Mouse (Mus musculus) stomach, embryonic 14.5 days (tissue): ENCODE data around the gene Dhx30. TPM values are rescaled to one million over a fixed set of nuclear protein-coding genes. Genes with fewer than 3 reads are reported as not detected.
"Not testable (repeated sequence)": the region's sequence is repeated elsewhere in the genome, so short reads cannot be mapped to it uniquely, and the experiment has no call there.

Source experiments
- ATAC-seq: fragments of 200-750 bp; cut with Nextera tagmentation; 2 replicates; pipeline ENCODE4 v1.8.0; 2017; ENCODE audit warnings: low read depth, moderate TSS enrichment; ENCODE audit not compliant: insufficient number of reproducible peaks, insufficient read depth, low FRiP score
- H3K27ac ChIP-seq: fragments of 300-500 bp; sonication (generic); 2 replicates; pipeline ENCODE4 v1.5.1; 2014; ENCODE audit warnings: mild to moderate bottlenecking, low read length, moderate library complexity, mixed read lengths
- H3K27me3 ChIP-seq: fragments of 300-500 bp; sonication (generic); 2 replicates; pipeline ENCODE4 v1.6.1; 2014; ENCODE audit warnings: low read length, control low read depth, mixed read lengths; ENCODE audit not compliant: control insufficient read depth, insufficient read depth
- H3K36me3 ChIP-seq: fragments of 300-500 bp; sonication (generic); 2 replicates; pipeline ENCODE4 v1.6.1; 2014; ENCODE audit warnings: mild to moderate bottlenecking, control low read depth, low read length, moderate library complexity, mixed read lengths; ENCODE audit not compliant: control insufficient read depth, insufficient read depth
- H3K4me1 ChIP-seq: fragments of 300-500 bp; sonication (generic); 2 replicates; pipeline ENCODE4 v1.6.1; 2014; ENCODE audit warnings: low read length, control low read depth, mixed read lengths; ENCODE audit not compliant: control insufficient read depth, insufficient read depth
- H3K4me2 ChIP-seq: fragments of 300-500 bp; sonication (generic); replicated peaks from 2 replicates; pipeline ENCODE4 v1.6.1; 2014; ENCODE audit warnings: low read depth, low read length, control low read depth
- H3K4me3 ChIP-seq: fragments of 300-500 bp; sonication (generic); 2 replicates; pipeline ENCODE4 v1.5.1; 2014; ENCODE audit warnings: low read depth, low read length, control low read depth
- H3K9ac ChIP-seq: fragments of 300-500 bp; sonication (generic); replicated peaks from 2 replicates; pipeline ENCODE4 v1.6.1; 2014; ENCODE audit warnings: low read depth, mild to moderate bottlenecking, control low read depth, low read length, moderate library complexity, mixed read lengths
- H3K9me3 ChIP-seq: fragments of 300-500 bp; sonication (generic); 2 replicates; pipeline ENCODE4 v1.6.1; 2016; ENCODE audit warnings: low read depth, low read length, control low read depth; ENCODE audit not compliant: control insufficient read depth
- WGBS: fragments of 180-500 bp; shearing (Covaris S2); extraction: QIAGEN DNeasy Blood & Tissue Kit; methylation state at CpG from one replicate; pipeline ENCODE4 v1.1.7; 2014; 5-methylcytosine and 5-hydroxymethylcytosine counted together
- polyA plus RNA-seq: library from polyadenylated mRNA; unstranded; fragments of >200 nt; fragmentation: Nextera tagmentation; extraction: Ambion mirVana; gene quantifications from 2 replicates; pipeline ENCODE4 v1.2.1, GENCODE M21; 2014

The Dhx30 gene
- polyA plus RNA-seq, 1 experiment from 2014 or later, result 123 TPM

DNA sequence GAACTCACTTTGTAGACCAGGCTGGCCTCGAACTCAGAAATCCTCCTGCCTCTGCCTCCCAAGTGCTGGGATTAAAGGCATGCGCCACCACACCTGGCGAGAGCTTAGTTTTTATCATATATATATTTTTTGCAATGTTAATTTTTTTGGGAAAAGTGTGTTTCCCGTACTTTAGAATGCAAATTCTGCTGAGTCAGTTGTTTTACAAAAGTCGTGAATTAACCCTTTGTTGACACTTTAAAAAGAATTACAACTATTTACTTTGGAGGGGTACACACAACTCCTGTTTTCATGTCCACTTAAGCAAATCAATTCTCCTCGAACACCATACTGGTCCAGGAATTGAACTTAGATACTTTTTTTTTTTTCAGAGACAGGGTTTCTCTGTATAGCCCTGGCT is 15.3 kb upstream of the Dhx30 start:
- H3K9ac ChIP-seq, result peak overlapping the region; percentile 94; the same call in 1 of the 2 replicates
- H3K27ac ChIP-seq, result no peak overlapping the region

DNA sequence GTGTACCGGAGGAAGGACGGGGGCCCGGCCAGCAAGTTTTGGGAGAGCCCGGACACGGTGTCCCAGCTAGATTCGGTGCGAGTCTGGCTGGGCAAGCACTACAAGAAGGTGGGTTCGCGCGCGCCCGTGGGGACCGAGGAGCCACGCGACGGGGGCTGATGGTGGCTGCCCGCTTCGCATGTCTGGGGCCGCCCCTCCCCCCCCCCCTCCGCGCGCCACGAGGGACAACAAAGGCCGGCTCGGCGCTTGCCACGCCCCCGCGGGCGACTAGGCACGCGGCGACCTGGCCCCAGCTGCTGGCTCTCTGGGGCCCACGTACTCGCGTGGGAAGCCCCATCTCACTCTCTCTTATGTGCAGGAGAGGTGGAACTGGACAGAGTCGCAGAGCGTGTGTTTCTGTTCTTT is 14.6 kb upstream of the Dhx30 start:
- Histone ChIP-seq H3K4me3 (peak overlapping the region; percentile 87), H3K9ac (peak overlapping the region; percentile 94), H3K9me3 (no peaks in the 10 kb centered on the region), H3K27me3 (no peaks in the 10 kb centered on the region), H3K27ac (peak overlapping the region; percentile 88), H3K4me1 (peaks cover 8% of the 10 kb centered on the region; the same call in 1 of the 2 replicates), H3K4me2 (peak overlapping the region; percentile 50), H3K36me3 (peaks cover 23% of the 10 kb centered on the region)
- under 1% methylated on average over 22 of the region's 38 CpGs for WGBS
- ATAC-seq, result peak; percentile 54

More for the DNA sequence above, 15.3 kb upstream of the Dhx30 start:
- H3K36me3 ChIP-seq, result peaks cover 24% of the 10 kb centered on the region
- ATAC-seq, result no peak
- 47% methylated on average over 6 of the region's 6 CpGs for WGBS
- H3K4me1 ChIP-seq, result peaks cover 8% of the 10 kb centered on the region; the same call in 1 of the 2 replicates
- peak overlapping the region; percentile 50 for H3K4me2 ChIP-seq
- no peaks in the 10 kb centered on the region for H3K27me3 ChIP-seq
- peak overlapping the region; percentile 87 for H3K4me3 ChIP-seq
- no peaks in the 10 kb centered on the region for H3K9me3 ChIP-seq

DNA sequence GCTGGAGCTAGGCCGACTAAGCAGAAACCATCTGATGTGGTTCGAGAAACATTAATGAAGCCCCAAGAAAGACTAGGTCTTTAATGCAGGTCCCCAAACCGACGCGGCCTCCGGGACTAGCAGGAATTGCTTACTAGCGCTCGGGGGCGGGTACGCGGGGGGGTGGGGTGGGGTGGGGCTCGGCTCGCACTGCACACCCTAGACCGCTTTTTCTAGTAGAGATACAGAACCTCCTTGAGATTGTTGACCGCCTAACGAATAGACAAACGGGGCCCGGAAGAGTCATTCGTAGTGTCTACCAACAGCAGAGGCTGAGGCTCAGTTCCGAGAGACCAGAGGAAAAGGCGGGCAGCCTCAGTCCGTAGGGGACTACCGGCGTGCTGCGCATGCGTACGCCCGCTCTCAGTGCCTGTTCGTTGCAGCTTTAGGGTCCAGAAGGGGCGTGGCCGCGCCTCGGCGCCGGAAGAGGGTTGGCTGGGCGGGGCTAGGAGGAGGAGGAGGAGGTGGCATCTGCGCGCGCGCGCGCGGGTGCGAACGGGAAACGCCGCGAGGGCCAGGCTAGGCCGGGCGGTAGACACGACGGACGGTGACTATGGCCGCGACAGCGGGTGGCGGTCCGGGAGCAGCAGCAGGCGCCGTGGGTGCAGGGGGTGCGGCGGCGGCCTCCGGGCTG is 14.0 kb upstream of the Dhx30 start:
- H3K27ac ChIP-seq, result peak overlapping the region; percentile 88
- H3K9me3 ChIP-seq, result no peaks in the 10 kb centered on the region
- peaks cover 8% of the 10 kb centered on the region; the same call in 1 of the 2 replicates for H3K4me1 ChIP-seq
- no peaks in the 10 kb centered on the region for H3K27me3 ChIP-seq
- peak; percentile 97 for ATAC-seq
- under 1% methylated on average over 64 of the region's 64 CpGs for WGBS
- H3K36me3 ChIP-seq, result peaks cover 18% of the 10 kb centered on the region
- H3K4me2 ChIP-seq, result peak overlapping the region; percentile 67
- peak overlapping the region; percentile 87 for H3K4me3 ChIP-seq
- H3K9ac ChIP-seq, result peak overlapping the region; percentile 94

DNA sequence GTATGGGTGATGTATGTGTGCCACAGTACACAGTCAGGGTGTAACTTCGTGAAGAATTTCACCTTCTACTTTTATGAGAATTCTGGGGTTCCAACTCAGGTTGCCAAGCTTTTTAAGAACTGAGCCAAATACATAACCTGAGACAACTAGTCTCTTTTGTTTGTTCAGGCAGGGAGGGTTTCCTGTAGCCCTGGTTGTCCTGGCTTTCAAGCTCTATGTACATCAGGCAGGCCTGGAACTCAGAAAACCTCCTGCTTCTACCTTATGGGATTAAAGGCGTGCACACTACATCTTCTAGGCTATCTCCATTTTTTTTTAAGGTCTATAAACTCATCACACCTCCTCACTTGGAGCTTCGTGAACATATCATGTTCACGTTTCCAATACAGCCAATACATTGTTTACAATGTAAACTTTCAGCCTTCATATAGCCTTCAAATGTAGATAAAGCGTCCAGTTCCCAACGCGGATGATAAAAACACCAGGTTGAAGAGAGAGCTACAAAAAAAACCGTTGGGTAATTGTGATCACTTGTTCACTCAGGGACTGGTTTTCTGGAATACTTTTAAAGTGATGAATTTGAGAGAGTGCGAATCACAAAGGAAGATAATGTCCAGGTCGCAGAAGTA is 13.4 kb upstream of the Dhx30 start:
- peak overlapping the region; percentile 88 for H3K27ac ChIP-seq
- peak overlapping the region; percentile 67 for H3K4me2 ChIP-seq
- peaks cover 8% of the 10 kb centered on the region; the same call in 1 of the 2 replicates for H3K4me1 ChIP-seq
- H3K4me3 ChIP-seq, result peak overlapping the region; percentile 87
- H3K9me3 ChIP-seq, result no peaks in the 10 kb centered on the region
- peaks cover 11% of the 10 kb centered on the region for H3K36me3 ChIP-seq
- H3K9ac ChIP-seq, result peak overlapping the region; percentile 50
- H3K27me3 ChIP-seq, result no peaks in the 10 kb centered on the region
- 18% methylated on average over 10 of the region's 10 CpGs for WGBS
- ATAC-seq, result no peak

DNA sequence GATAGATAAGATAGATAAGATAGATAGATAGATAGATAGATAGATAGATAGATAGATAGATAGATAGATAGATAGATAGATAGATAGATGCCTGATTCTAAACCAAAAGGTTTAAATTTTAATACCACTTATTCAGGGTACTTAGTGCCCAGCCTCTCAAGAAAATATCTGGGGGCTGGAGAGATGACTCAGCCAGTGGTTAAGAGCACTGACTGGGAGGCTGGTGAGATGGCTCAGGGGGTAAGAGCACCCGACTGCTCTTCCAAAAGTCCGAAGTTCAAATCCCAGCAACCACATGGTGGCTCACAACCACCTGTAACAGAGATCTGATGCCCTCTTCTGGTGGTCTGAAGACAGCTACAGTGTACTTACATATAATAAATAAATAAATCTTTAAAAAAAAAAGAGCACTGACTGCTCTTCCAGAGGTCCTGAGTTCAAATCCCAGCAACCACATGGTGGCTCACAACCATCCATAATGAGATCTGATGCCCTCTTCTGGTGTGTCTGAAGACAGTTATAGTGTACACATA is 6.4 kb upstream of the Dhx30 start:
- not testable (repeated sequence) for H3K4me1 ChIP-seq, H3K4me2 ChIP-seq, H3K27me3 ChIP-seq, ATAC-seq, H3K27ac ChIP-seq, H3K36me3 ChIP-seq, H3K9me3 ChIP-seq, H3K4me3 ChIP-seq, H3K9ac ChIP-seq
- WGBS, result 51% methylated on average over 2 of the region's 2 CpGs

DNA sequence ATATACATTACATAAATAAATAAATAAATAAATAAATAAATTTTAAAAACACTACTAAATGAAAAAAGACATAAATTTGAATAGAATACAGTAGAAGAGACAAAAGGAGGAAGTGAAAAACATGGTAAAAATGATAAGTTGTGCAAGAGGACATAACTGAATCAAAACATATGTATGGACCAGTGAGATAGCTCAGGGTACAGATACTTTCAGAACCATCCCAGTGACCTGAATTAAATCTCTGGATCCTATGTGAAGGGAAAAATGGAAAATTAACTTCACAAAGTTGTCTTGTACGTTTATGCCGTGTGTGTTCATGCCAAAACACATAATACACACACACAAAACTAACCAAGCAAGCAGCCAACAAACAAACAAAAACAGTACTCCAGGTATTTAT is 5.7 kb upstream of the Dhx30 start:
- no peak for ATAC-seq
- no peak overlapping the region for H3K4me2 ChIP-seq
- no peaks in the 10 kb centered on the region for H3K9me3 ChIP-seq
- H3K36me3 ChIP-seq, result no peaks in the 10 kb centered on the region
- WGBS, result 77% methylated on average over 2 of the region's 2 CpGs
- peaks cover 5% of the 10 kb centered on the region; the same call in 1 of the 2 replicates for H3K4me1 ChIP-seq
- H3K27ac ChIP-seq, result no peak overlapping the region
- H3K4me3 ChIP-seq, result no peak overlapping the region
- no peaks in the 10 kb centered on the region for H3K27me3 ChIP-seq
- no peak overlapping the region for H3K9ac ChIP-seq

DNA sequence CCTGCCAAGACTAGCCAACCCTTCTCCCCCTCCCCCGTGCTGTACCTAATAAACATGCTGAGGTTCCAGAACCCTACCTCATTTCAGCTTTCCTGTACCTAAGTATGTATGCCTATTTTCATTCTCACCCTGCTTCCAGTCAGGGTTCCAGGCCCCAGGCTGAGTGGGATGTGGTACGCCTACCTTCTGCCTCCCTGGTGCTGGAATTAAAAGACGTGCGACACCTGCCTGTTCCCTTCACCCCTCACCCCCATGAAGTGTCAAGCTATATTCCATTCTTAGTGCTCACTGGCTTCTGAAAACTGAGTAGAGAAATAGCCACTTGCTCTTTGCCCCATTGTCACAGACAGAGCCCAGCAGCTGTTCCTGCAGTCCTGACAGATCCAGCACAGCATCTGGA is 3.8 kb upstream of the Dhx30 start:
- no peaks in the 10 kb centered on the region for H3K9me3 ChIP-seq
- no peak overlapping the region for H3K9ac ChIP-seq
- no peak overlapping the region for H3K4me2 ChIP-seq
- no peak for ATAC-seq
- 73% methylated on average over 4 of the region's 4 CpGs for WGBS
- H3K4me3 ChIP-seq, result no peak overlapping the region
- H3K36me3 ChIP-seq, result no peaks in the 10 kb centered on the region
- H3K4me1 ChIP-seq, result peaks cover 9% of the 10 kb centered on the region
- H3K27me3 ChIP-seq, result no peaks in the 10 kb centered on the region
- H3K27ac ChIP-seq, result no peak overlapping the region

DNA sequence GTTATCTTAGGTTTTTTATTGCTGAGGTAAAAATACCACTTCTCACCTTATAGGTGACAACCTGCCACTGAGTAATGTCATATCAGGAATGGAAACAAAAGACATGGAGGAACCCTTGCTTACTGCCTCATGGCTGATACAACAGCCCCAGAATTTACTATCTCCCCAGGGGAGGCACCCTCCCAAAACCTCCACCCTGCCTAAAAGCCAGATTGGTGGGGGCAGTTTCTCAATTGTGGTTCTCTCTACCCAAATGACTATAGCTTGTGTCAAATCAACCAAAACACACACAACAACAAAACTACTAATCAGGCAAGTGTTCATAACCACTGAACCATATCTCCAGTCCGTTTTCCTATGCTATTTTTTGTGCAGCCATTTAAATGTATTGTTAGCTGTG is 619 bp upstream of the Dhx30 start:
- H3K4me3 ChIP-seq, result peak overlapping the region; percentile 87
- no peak overlapping the region; the same call in 1 of the 2 replicates for H3K27ac ChIP-seq
- H3K4me2 ChIP-seq, result peak overlapping the region; percentile 76
- 73% methylated on average over 1 of the region's 1 CpGs for WGBS
- no peak for ATAC-seq
- peaks cover 5% of the 10 kb centered on the region for H3K36me3 ChIP-seq
- no peaks in the 10 kb centered on the region for H3K9me3 ChIP-seq
- peak overlapping the region; percentile 89 for H3K9ac ChIP-seq
- no peaks in the 10 kb centered on the region for H3K27me3 ChIP-seq
- peaks cover 12% of the 10 kb centered on the region for H3K4me1 ChIP-seq
